In the genomic region with DNA sequence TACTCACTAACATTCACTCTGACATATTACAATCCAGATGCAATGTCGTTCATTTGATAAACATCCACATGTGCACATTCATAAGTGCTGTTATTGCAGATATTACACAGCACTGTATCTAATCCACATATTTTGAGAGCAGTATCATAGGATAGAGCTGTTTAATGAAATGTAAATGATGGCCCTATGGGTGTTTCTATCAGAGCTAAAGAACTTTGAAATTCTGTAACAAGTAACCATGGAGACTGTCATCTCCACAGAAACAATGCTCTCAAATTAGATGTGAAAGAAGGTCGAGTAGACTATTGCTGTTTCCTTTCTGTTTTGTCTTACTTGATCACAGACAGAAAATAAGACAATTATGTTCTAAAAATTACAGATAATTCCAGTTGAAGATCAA, we compare ENCODE assay signal across 23 mouse cellular contexts.
DNase-seq lines count a peak whose midpoint lies in the region; ATAC-seq and TF ChIP-seq lines count a peak whose summit lies in the region.
"Had no signal": no experiment of that assay in that cellular context is flagged by ENCODE, and none has a peak within 500 bp of the region (broad histone marks: within the 10 kb centered on the region; RNA-seq: fewer than 3 reads in every experiment).

No protein-coding gene starts in this region.

- no peaks in the 10 kb centered on the region for H3K4me1 ChIP-seq in forebrain, embryonic 16.5 days (replicated peaks; ENCODE audit: control insufficient read depth, insufficient read depth, low read length)
- H3K4me1 ChIP-seq in forebrain, embryonic 15.5 days = no peaks in the 10 kb centered on the region
- H3K4me1 ChIP-seq in hindbrain, postnatal 0 days (ENCODE audit: insufficient read depth, low read length) = no peaks in the 10 kb centered on the region
- no peaks in the 10 kb centered on the region for H3K4me1 ChIP-seq in hindbrain, embryonic 10.5 days (replicated peaks)
- H3K4me1 ChIP-seq in midbrain, embryonic 16.5 days (ENCODE audit: control insufficient read depth, insufficient read depth, low read length) = no peaks in the 10 kb centered on the region
- H3K4me1 ChIP-seq in midbrain, embryonic 15.5 days = no peaks in the 10 kb centered on the region
- H3K4me1 ChIP-seq: forebrain, embryonic 10.5 days; heart, embryonic 10.5 days; heart, embryonic 13.5 days; hindbrain, embryonic 12.5 days had no signal

- TF ChIP-seq POLR2A in brain, embryonic 14.5 days (IDR thresholded peaks at IDR 0.05; ENCODE audit: borderline replicate concordance, extremely low read depth, insufficient read depth, insufficient read length, poor library complexity, severe bottlenecking) = no peak

- no peaks in the 10 kb centered on the region for H3K27me3 ChIP-seq in forebrain, embryonic 16.5 days (replicated peaks; ENCODE audit: control insufficient read depth, insufficient read depth, low read length)
- no peaks in the 10 kb centered on the region for H3K27me3 ChIP-seq in forebrain, embryonic 15.5 days
- H3K27me3 ChIP-seq in hindbrain, postnatal 0 days (ENCODE audit: insufficient read depth, low read length) = no peaks in the 10 kb centered on the region
- H3K27me3 ChIP-seq in hindbrain, embryonic 10.5 days (ENCODE audit: insufficient read depth, poor library complexity, severe bottlenecking) = no peaks in the 10 kb centered on the region
- no peaks in the 10 kb centered on the region for H3K27me3 ChIP-seq in midbrain, embryonic 16.5 days (ENCODE audit: control insufficient read depth, insufficient read depth, low read depth, low read length)
- no peaks in the 10 kb centered on the region for H3K27me3 ChIP-seq in midbrain, embryonic 15.5 days (replicated peaks)
- H3K27me3 ChIP-seq: heart, embryonic 13.5 days; hindbrain, embryonic 12.5 days had no signal

- TF ChIP-seq CTCF in hindbrain, postnatal 0 days (IDR thresholded peaks at IDR 0.05; ENCODE audit: low read depth) = no peak
- no peak for TF ChIP-seq CTCF in brain, embryonic 14.5 days (IDR thresholded peaks at IDR 0.05; ENCODE audit: borderline replicate concordance, extremely low read depth, insufficient read depth, insufficient read length)

- no peak overlapping the region for H3K9ac ChIP-seq in forebrain, embryonic 16.5 days (replicated peaks; ENCODE audit: low read depth, low read length)
- H3K9ac ChIP-seq in forebrain, embryonic 15.5 days (replicated peaks) = no peak overlapping the region
- H3K9ac ChIP-seq in hindbrain, postnatal 0 days (replicated peaks; ENCODE audit: low read length) = no peak overlapping the region
- H3K9ac ChIP-seq in midbrain, embryonic 16.5 days (ENCODE audit: low read depth, low read length) = no peak overlapping the region
- no peak overlapping the region for H3K9ac ChIP-seq in midbrain, embryonic 15.5 days
- H3K9ac ChIP-seq: heart, embryonic 13.5 days; hindbrain, embryonic 12.5 days had no signal

- ATAC-seq in forebrain, embryonic 16.5 days = peak; percentile 64
- ATAC-seq in forebrain, embryonic 15.5 days (replicated peaks) = no peak; the same call in 1 of the 2 replicates
- no peak for ATAC-seq in hindbrain, postnatal 0 days
- ATAC-seq in midbrain, embryonic 16.5 days = peak; percentile 54; the same call in 1 of the 2 replicates
- no peak for ATAC-seq in midbrain, embryonic 15.5 days (replicated peaks)
- ATAC-seq: intestine, postnatal 0 days had no signal

- 39% methylated on average over 2 of the region's 2 CpGs for WGBS in forebrain, embryonic 16.5 days
- WGBS in forebrain, embryonic 15.5 days = 38% methylated on average over 2 of the region's 2 CpGs
- WGBS in hindbrain, postnatal 0 days = 32% methylated on average over 2 of the region's 2 CpGs
- 62% methylated on average over 2 of the region's 2 CpGs for WGBS in hindbrain, embryonic 10.5 days
- WGBS in midbrain, embryonic 16.5 days = 41% methylated on average over 2 of the region's 2 CpGs
- 42% methylated on average over 2 of the region's 2 CpGs for WGBS in midbrain, embryonic 15.5 days

- no peak overlapping the region for H3K4me3 ChIP-seq in forebrain, embryonic 16.5 days (replicated peaks; ENCODE audit: low read length)
- H3K4me3 ChIP-seq in forebrain, embryonic 15.5 days = no peak overlapping the region
- H3K4me3 ChIP-seq in hindbrain, postnatal 0 days (ENCODE audit: low read length) = no peak overlapping the region
- no peak overlapping the region for H3K4me3 ChIP-seq in hindbrain, embryonic 10.5 days
- H3K4me3 ChIP-seq in midbrain, embryonic 16.5 days (ENCODE audit: low read depth, low read length) = no peak overlapping the region
- H3K4me3 ChIP-seq in midbrain, embryonic 15.5 days = no peak overlapping the region
- H3K4me3 ChIP-seq: forebrain, embryonic 10.5 days; heart, adult 2 months; heart, embryonic 10.5 days; heart, embryonic 13.5 days; hindbrain, embryonic 12.5 days had no signal

- no peak overlapping the region for H3K27ac ChIP-seq in forebrain, embryonic 16.5 days (ENCODE audit: low read length)
- H3K27ac ChIP-seq in forebrain, embryonic 15.5 days (replicated peaks) = no peak overlapping the region
- no peak overlapping the region for H3K27ac ChIP-seq in hindbrain, postnatal 0 days
- no peak overlapping the region for H3K27ac ChIP-seq in hindbrain, embryonic 10.5 days
- H3K27ac ChIP-seq in midbrain, embryonic 16.5 days (ENCODE audit: low read length) = no peak overlapping the region
- no peak overlapping the region for H3K27ac ChIP-seq in midbrain, embryonic 15.5 days
- H3K27ac ChIP-seq: forebrain, embryonic 10.5 days; heart, adult 2 months; heart, embryonic 10.5 days; heart, embryonic 13.5 days; hindbrain, embryonic 12.5 days had no signal

- no peak overlapping the region for H3K4me2 ChIP-seq in forebrain, embryonic 16.5 days (ENCODE audit: low read length)
- no peak overlapping the region for H3K4me2 ChIP-seq in forebrain, embryonic 15.5 days (replicated peaks)
- H3K4me2 ChIP-seq in hindbrain, postnatal 0 days (ENCODE audit: low read depth, low read length) = no peak overlapping the region
- no peak overlapping the region for H3K4me2 ChIP-seq in midbrain, embryonic 16.5 days (ENCODE audit: low read length)
- H3K4me2 ChIP-seq in midbrain, embryonic 15.5 days = no peak overlapping the region
- H3K4me2 ChIP-seq: heart, embryonic 13.5 days; hindbrain, embryonic 12.5 days had no signal

- no peaks in the 10 kb centered on the region for H3K9me3 ChIP-seq in forebrain, embryonic 16.5 days (ENCODE audit: control insufficient read depth, low read length)
- H3K9me3 ChIP-seq in forebrain, embryonic 15.5 days = no peaks in the 10 kb centered on the region
- H3K9me3 ChIP-seq in hindbrain, postnatal 0 days (ENCODE audit: low read length) = no peaks in the 10 kb centered on the region
- no peaks in the 10 kb centered on the region for H3K9me3 ChIP-seq in hindbrain, embryonic 10.5 days
- no peaks in the 10 kb centered on the region for H3K9me3 ChIP-seq in midbrain, embryonic 16.5 days (replicated peaks; ENCODE audit: control insufficient read depth, low read length, poor library complexity, severe bottlenecking)
- H3K9me3 ChIP-seq in midbrain, embryonic 15.5 days = no peaks in the 10 kb centered on the region
- H3K9me3 ChIP-seq: forebrain, embryonic 10.5 days; heart, embryonic 10.5 days; heart, embryonic 13.5 days; hindbrain, embryonic 12.5 days had no signal

- DNase-seq in hindbrain, postnatal 0 days (ENCODE audit: low spot score) = peak; percentile 1
- DNase-seq in hindbrain, embryonic 10.5 days (ENCODE audit: low spot score) = no peak
- DNase-seq in brain, embryonic 14.5 days (ENCODE audit: low read depth) = peak; percentile 52
- DNase-seq: adrenal gland, adult 2 months; adrenal gland, postnatal 14 days; B cell, adult 2 months; cerebellum, adult 18-20 months; cerebellum, adult 9-10 months; cerebellum, postnatal 14 days; gastrocnemius, postnatal 10 days; gastrocnemius, postnatal 36 days; heart, adult 2 months; heart, postnatal 14 days; heart, postnatal 4 days had no signal

- no peaks in the 10 kb centered on the region for H3K36me3 ChIP-seq in forebrain, embryonic 16.5 days (ENCODE audit: control insufficient read depth, insufficient read depth)
- no peaks in the 10 kb centered on the region for H3K36me3 ChIP-seq in forebrain, embryonic 15.5 days
- no peaks in the 10 kb centered on the region for H3K36me3 ChIP-seq in hindbrain, postnatal 0 days (ENCODE audit: insufficient read depth, low read length)
- no peaks in the 10 kb centered on the region for H3K36me3 ChIP-seq in hindbrain, embryonic 10.5 days
- H3K36me3 ChIP-seq in midbrain, embryonic 16.5 days (ENCODE audit: control insufficient read depth, insufficient read depth, low read length) = no peaks in the 10 kb centered on the region
- H3K36me3 ChIP-seq in midbrain, embryonic 15.5 days (replicated peaks) = no peaks in the 10 kb centered on the region
- H3K36me3 ChIP-seq: forebrain, embryonic 10.5 days; heart, embryonic 10.5 days; heart, embryonic 13.5 days; hindbrain, embryonic 12.5 days had no signal

Comparison
In these comparisons a context has a peak if more than half of its experiments do, and no peak if none do; other contexts are left out.
1. ATAC-seq: peak in forebrain, embryonic 16.5 days (single experiment) and midbrain, embryonic 16.5 days (single experiment); none in forebrain, embryonic 15.5 days (single experiment), hindbrain, postnatal 0 days (single experiment) and midbrain, embryonic 15.5 days (single experiment).